Mouse (Mus musculus): ENCODE measurements around the gene Tmem86a. TPM values are rescaled to one million over a fixed set of nuclear protein-coding genes. Genes with fewer than 3 reads are reported as not detected.

The Tmem86a gene
- polyA plus RNA-seq, 1 experiment from 2014 or later = 15.2 TPM

DNA sequence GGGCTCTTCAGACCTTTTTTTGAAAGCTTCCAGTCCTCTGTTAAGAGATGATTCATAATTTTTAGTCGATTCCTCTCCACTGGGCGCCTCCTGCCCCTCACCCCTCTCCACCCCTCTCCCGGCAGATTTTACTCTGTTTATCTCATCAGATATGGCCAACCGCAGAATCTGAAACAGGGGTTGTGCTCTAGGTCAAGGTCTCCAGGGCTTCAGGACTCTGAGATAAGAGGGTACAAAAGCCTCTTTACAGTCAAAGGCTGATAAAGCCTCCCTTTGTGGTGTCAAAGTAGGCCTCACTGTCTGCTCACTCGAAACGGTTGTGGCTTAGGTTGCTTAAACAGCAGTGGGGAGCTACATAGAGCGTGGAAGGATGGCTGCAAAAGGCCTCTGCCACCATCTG, 8.9 kb downstream of the Tmem86a start:
- no peak overlapping the region for H3K27ac ChIP-seq
- WGBS = 82% methylated on average over 7 of the region's 7 CpGs

DNA sequence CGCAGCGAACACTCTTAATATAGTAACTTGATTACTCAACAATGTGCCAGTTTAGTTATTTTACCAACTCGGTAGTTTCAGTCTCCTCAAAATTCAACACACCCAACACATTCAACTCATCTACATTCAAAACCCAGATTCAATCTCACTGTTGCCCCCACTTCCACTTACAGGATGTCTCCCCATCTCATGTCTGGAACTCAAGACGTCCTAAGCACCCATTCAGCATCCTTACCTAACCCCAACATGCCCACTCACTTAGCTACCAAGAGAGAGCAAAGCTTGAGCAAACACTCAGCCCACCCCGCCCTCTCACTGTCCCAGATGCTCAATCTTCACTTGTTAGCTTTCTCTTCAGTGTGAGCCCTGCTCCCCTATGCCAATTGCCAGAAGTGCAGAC, 11.2 kb downstream of the Tmem86a start:
- 80% methylated on average over 5 of the region's 5 CpGs for WGBS
- no peak overlapping the region for H3K9ac ChIP-seq
- H3K4me3 ChIP-seq (replicated peaks) = no peak overlapping the region
- H3K4me2 ChIP-seq = no peak overlapping the region
- no peaks in the 10 kb centered on the region for H3K9me3 ChIP-seq
- H3K27ac ChIP-seq = no peak overlapping the region
- ATAC-seq (ENCODE audit: low FRiP score) = no peak
- no peaks in the 10 kb centered on the region for H3K4me1 ChIP-seq
- H3K27me3 ChIP-seq = no peaks in the 10 kb centered on the region
- H3K36me3 ChIP-seq (replicated peaks) = no peaks in the 10 kb centered on the region

More for the DNA sequence above, 8.9 kb downstream of the Tmem86a start:
- H3K9me3 ChIP-seq = no peaks in the 10 kb centered on the region
- no peak overlapping the region for H3K4me2 ChIP-seq
- H3K27me3 ChIP-seq = no peaks in the 10 kb centered on the region
- no peaks in the 10 kb centered on the region for H3K4me1 ChIP-seq
- H3K9ac ChIP-seq = no peak overlapping the region
- no peak for ATAC-seq (ENCODE audit: low FRiP score)
- H3K36me3 ChIP-seq (replicated peaks) = no peaks in the 10 kb centered on the region
- no peak overlapping the region for H3K4me3 ChIP-seq (replicated peaks)

DNA sequence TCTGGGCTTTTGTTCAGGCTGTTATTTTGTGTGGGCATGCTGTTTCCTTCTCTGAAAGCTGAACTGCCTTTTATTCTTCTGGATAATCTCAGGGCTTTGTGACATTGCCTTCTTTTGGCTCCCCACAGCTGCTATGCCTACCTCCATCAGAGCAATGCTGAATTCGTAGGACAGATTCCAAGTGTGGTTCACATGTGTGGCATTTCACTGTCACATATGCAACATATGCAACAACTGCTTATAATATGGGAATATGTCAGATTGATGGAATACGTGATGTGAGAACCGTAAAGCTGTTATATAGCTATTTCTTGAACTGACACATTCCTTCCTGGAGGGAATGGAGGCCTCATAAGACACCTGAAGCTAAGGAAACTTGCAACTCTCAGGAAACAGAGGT, 16.5 kb downstream of the Tmem86a start:
- no peak overlapping the region for H3K4me2 ChIP-seq
- H3K27me3 ChIP-seq = no peaks in the 10 kb centered on the region
- H3K9ac ChIP-seq = no peak overlapping the region
- WGBS = 77% methylated on average over 3 of the region's 3 CpGs
- no peak overlapping the region for H3K4me3 ChIP-seq (replicated peaks)
- ATAC-seq (ENCODE audit: low FRiP score) = no peak
- no peaks in the 10 kb centered on the region for H3K36me3 ChIP-seq (replicated peaks)
- H3K4me1 ChIP-seq = no peaks in the 10 kb centered on the region
- no peaks in the 10 kb centered on the region for H3K9me3 ChIP-seq
- H3K27ac ChIP-seq = no peak overlapping the region

DNA sequence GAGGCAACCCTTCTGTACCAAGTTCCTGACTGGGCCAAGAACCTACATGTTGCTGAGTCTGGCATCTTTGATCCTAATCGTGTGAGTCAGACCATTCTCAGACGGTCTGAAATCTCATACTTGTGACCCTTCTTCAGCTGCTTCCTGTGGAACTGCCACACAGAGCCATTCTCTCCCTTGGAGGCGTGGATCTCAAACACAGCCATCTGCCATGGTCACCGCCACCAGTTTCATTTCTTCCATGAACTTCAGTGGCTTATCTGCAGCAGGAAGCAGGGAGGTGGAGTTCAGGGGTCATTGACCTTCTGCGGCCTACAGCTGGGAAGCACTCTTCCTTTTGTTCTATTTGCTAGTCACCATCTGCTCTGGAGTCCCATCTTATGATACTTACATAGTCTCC, 17.5 kb downstream of the Tmem86a start:
- H3K9me3 ChIP-seq = no peaks in the 10 kb centered on the region
- H3K4me2 ChIP-seq = no peak overlapping the region
- H3K9ac ChIP-seq = no peak overlapping the region
- no peaks in the 10 kb centered on the region for H3K27me3 ChIP-seq
- no peaks in the 10 kb centered on the region for H3K4me1 ChIP-seq
- no peaks in the 10 kb centered on the region for H3K36me3 ChIP-seq (replicated peaks)
- no peak overlapping the region for H3K27ac ChIP-seq
- WGBS = 85% methylated on average over 5 of the region's 5 CpGs
- H3K4me3 ChIP-seq (replicated peaks) = no peak overlapping the region
- ATAC-seq (ENCODE audit: low FRiP score) = no peak

DNA sequence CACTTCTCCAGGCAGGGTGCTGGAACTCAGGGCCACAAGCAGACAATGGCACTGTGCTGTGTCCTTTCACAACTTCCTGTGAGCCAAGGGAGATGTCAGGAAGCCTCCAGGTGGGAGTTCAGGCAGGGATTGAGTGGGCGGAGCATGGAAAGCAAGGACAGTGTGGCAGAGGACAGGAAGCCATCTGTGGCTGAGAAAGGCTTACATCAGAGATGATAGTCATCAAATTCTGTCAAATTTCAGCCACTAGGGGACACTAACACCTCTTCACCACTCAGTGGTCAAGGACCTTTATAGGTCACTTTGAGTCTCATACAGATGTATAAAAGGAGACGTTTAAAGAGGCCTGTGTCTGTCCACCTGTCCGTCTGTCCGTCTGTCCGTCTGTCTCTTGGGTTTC, 22.1 kb downstream of the Tmem86a start:
- no peak for ATAC-seq (ENCODE audit: low FRiP score)
- no peaks in the 10 kb centered on the region for H3K9me3 ChIP-seq
- no peaks in the 10 kb centered on the region for H3K36me3 ChIP-seq (replicated peaks)
- H3K4me3 ChIP-seq (replicated peaks) = no peak overlapping the region
- no peaks in the 10 kb centered on the region for H3K4me1 ChIP-seq
- H3K27ac ChIP-seq = no peak overlapping the region
- no peaks in the 10 kb centered on the region for H3K27me3 ChIP-seq
- no peak overlapping the region for H3K4me2 ChIP-seq
- no peak overlapping the region for H3K9ac ChIP-seq
- 76% methylated on average over 5 of the region's 5 CpGs for WGBS

DNA sequence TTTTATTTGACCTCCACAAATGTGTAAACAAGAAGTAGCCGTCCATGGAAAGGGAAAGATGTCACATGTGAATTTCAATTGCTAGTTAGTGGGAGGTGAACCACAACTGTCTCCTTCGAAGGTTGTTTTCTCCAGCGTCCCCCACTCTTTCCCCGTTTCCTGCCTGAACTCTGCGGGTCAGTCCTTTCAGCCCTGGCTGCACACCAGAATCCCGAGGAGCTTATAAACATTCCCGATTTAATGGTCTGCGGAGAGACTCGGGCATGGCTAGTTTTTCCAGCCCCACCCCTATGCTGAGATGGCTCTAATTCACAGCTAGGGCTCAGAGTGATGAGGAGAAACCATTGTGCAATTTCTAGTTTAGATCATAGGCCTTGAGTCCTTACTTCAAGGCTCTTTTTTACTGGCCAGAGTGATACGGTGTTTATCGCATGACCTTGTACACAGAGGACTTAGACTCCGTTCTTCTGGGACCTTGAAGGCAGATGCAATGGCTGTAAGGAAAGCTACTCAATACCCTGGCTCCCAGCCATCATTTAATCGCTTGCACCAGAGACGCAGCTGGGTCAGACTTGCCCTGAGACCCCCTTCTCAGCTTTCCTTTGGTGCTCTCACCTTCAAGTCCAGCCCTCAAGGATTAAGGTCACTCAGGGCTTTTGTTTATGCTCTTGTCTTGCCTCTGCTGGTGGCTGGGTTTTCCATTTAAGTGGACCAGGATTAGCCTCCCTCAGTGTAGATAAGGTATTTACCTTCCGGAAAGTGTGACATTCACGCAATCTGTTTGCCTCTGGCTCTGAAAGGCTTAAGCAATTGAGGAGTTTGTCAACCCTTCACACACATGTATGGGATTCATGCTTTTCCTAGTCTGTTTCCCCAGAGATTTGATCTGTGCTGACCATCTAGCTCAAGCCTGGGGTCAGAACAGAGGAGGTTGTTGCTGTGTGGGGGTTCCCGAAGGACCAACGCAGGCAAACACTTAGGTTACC, 23.4 kb downstream of the Tmem86a start:
- Histone ChIP-seq H3K27me3 (no peaks in the 10 kb centered on the region), H3K4me2 (no peak overlapping the region), H3K27ac (no peak overlapping the region), H3K4me1 (no peaks in the 10 kb centered on the region), H3K9ac (no peak overlapping the region), H3K4me3 (replicated peaks) (no peak overlapping the region), H3K36me3 (replicated peaks) (no peaks in the 10 kb centered on the region), H3K9me3 (no peaks in the 10 kb centered on the region)
- no peak for ATAC-seq (ENCODE audit: low FRiP score)
- 58% methylated on average over 18 of the region's 18 CpGs for WGBS

DNA sequence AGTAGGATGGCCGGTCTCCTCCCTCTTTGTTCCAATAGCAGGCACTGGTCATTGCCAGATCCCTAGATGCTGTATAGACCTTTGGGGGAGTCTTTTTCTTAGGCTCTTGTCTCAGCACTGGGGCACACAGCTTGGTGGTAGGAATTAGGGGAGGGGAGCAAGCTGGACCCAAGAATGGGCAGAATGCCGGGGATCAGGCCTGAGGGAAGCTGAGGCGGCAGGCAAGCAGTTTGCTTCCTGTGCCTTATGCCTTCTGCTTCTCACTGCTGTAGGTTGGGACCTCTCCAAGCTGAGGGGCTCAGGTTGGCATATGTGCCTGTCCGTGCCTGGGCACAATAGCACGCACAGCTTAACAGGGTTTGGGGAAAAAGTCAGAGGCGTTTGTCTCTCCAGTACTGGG, 25.8 kb downstream of the Tmem86a start:
- Histone ChIP-seq H3K36me3 (replicated peaks) (no peaks in the 10 kb centered on the region), H3K4me2 (no peak overlapping the region), H3K27me3 (no peaks in the 10 kb centered on the region), H3K9me3 (no peaks in the 10 kb centered on the region), H3K27ac (no peak overlapping the region), H3K4me1 (no peaks in the 10 kb centered on the region), H3K9ac (no peak overlapping the region), H3K4me3 (replicated peaks) (no peak overlapping the region)
- ATAC-seq (ENCODE audit: low FRiP score) = no peak
- 90% methylated on average over 6 of the region's 6 CpGs for WGBS

DNA sequence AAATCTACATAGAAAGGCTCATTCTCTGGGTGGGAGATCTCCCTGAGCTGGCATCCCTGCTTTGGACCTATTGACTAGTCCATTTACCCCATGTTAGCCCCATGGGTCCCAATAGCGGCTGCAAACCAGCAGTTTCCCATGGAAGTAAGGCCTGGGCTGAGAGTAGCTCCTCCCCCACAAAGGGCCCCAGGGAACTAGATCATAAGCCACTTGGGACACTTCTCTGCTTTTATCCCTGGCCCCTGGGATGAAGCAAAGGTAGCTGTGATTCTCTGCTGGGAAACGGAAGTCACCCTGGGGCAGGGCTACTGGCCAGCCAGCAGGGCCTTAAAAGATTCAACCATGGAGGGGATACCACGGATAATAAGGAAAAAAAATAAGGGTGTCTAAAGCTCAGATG, 26.3 kb downstream of the Tmem86a start:
- Histone ChIP-seq H3K27me3 (no peaks in the 10 kb centered on the region), H3K27ac (no peak overlapping the region), H3K9ac (no peak overlapping the region), H3K4me3 (replicated peaks) (no peak overlapping the region), H3K36me3 (replicated peaks) (no peaks in the 10 kb centered on the region), H3K4me2 (no peak overlapping the region), H3K4me1 (no peaks in the 10 kb centered on the region), H3K9me3 (no peaks in the 10 kb centered on the region)
- ATAC-seq (ENCODE audit: low FRiP score) = no peak
- 74% methylated on average over 3 of the region's 3 CpGs for WGBS

DNA sequence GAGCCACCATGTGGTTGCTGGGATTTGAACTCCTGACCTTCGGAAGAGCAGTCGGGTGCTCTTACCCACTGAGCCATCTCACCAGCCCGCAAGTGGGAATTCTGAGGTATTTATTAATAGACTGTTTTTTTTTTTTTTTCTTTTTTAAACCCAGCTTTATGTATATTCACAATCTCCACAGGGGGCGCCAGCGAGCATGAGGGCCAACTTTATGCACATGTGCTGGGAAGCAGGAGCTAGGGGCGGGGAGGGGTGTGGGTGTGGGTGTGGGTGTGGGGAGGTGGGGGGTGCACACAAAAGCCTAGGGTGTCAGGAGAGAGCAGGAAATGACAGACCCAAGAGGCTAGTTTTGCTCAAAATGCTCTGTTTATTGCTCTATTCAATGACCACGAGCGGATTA, 27.1 kb downstream of the Tmem86a start:
- 72% methylated on average over 8 of the region's 8 CpGs for WGBS
- H3K4me2 ChIP-seq = no peak overlapping the region
- H3K4me1 ChIP-seq = no peaks in the 10 kb centered on the region
- no peak overlapping the region for H3K4me3 ChIP-seq (replicated peaks)
- H3K27ac ChIP-seq = no peak overlapping the region
- no peak overlapping the region for H3K9ac ChIP-seq
- no peaks in the 10 kb centered on the region for H3K9me3 ChIP-seq
- no peaks in the 10 kb centered on the region for H3K36me3 ChIP-seq (replicated peaks)
- ATAC-seq (ENCODE audit: low FRiP score) = no peak
- H3K27me3 ChIP-seq = no peaks in the 10 kb centered on the region

DNA sequence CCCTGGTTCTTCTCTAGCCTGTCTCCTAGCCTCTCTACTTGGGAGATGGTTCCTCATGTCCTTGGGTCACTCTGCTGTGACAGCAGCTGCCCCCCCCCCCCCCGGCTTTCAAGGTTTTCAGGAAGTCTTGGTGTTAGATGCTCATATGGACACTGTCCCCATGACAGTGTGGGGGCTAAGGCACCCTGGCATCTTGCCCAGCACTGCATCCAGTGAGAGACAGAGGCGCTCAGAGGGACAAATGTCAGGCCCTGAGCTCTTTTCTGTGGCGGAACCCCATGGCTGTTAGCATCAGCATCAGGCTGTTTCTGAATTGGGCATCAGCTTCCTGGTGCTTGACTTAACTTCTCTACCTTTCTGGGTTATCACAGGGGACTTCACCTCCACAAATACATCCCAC, 30.5 kb downstream of the Tmem86a start:
- no peak overlapping the region for H3K4me3 ChIP-seq (replicated peaks)
- WGBS = 71% methylated on average over 3 of the region's 3 CpGs
- H3K9ac ChIP-seq = no peak overlapping the region
- H3K27me3 ChIP-seq = no peaks in the 10 kb centered on the region
- H3K36me3 ChIP-seq (replicated peaks) = no peaks in the 10 kb centered on the region
- no peak for ATAC-seq (ENCODE audit: low FRiP score)
- H3K4me2 ChIP-seq = no peak overlapping the region
- no peak overlapping the region for H3K27ac ChIP-seq
- no peaks in the 10 kb centered on the region for H3K9me3 ChIP-seq
- no peaks in the 10 kb centered on the region for H3K4me1 ChIP-seq

DNA sequence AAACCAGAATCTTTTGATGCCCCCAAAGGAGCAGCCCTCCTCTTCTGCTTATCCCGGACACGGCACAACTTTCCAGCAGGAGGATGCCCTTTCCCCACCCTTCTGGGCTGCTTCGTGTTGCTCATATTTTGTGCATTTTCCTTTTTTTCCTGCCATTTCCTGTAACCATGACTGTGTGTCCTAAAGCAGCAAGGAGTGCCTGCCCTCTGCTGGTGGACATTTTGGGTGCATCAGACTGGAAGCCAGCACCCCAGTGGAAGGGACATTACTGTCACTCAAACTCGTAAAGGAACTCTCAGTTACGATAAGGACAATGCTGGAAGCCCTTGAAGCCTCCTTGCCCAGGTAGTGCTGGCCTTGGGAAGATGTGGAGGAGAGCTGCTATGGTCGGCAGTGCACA, 30.9 kb downstream of the Tmem86a start:
- H3K4me3 ChIP-seq (replicated peaks) = no peak overlapping the region
- WGBS = 52% methylated on average over 6 of the region's 6 CpGs
- no peak for ATAC-seq (ENCODE audit: low FRiP score)
- H3K27me3 ChIP-seq = no peaks in the 10 kb centered on the region
- no peaks in the 10 kb centered on the region for H3K4me1 ChIP-seq
- no peak overlapping the region for H3K9ac ChIP-seq
- no peaks in the 10 kb centered on the region for H3K36me3 ChIP-seq (replicated peaks)
- no peak overlapping the region for H3K27ac ChIP-seq
- no peaks in the 10 kb centered on the region for H3K9me3 ChIP-seq
- H3K4me2 ChIP-seq = no peak overlapping the region

DNA sequence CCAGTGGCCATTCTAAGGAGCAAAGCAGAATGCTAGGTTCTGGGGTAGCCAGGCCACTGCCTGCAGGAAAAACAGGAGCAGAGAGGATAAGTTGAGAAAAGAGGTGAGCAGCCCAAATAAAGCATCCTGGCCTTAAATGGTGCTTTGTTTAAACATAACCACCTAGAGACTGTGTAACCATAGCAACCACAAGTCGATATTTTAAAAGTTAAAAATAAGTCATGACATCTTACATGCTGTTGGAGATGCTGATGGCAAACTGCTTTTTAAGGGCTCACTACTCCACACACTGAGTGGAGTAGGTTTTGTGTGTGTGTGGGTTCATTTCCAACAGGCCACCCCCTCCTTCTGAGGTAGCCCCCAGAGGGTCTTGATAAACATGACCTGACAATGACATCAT, 34.7 kb downstream of the Tmem86a start:
- H3K36me3 ChIP-seq (replicated peaks) = 0 out of 2 replicates have a peak, but pooled peaks cover 6% of the 10 kb centered on the region
- ATAC-seq (ENCODE audit: low FRiP score) = no peak
- WGBS = 86% methylated on average over 1 of the region's 1 CpGs
- H3K9me3 ChIP-seq = no peaks in the 10 kb centered on the region
- H3K4me2 ChIP-seq = no peak overlapping the region
- no peak overlapping the region for H3K9ac ChIP-seq
- H3K27ac ChIP-seq = no peak overlapping the region
- H3K4me1 ChIP-seq = no peaks in the 10 kb centered on the region
- H3K27me3 ChIP-seq = no peaks in the 10 kb centered on the region
- H3K4me3 ChIP-seq (replicated peaks) = no peak overlapping the region

DNA sequence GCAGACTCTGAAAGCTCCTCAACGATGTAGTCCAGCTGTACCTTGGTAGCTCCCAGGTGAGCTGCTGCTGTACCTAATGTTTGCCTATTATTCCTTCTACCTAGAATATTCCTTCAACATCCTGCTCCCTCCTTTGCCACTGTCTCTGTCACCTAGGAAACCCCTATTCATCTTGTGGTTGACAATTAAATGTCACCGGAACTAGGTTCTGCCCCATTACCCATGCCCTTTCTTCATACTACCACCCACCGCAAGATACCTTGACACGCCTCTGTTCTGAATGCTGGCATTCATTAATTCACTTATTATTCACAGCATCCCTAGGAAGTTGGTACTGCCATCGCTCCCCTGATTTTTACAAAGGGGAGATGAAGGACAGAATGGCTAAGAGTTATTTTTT, 43.5 kb downstream of the Tmem86a start:
- Histone ChIP-seq H3K4me1 (no peaks in the 10 kb centered on the region), H3K27me3 (no peaks in the 10 kb centered on the region), H3K4me3 (replicated peaks) (no peak overlapping the region), H3K9ac (no peak overlapping the region), H3K9me3 (no peaks in the 10 kb centered on the region), H3K36me3 (replicated peaks) (no peaks in the 10 kb centered on the region), H3K4me2 (no peak overlapping the region), H3K27ac (no peak overlapping the region)
- ATAC-seq (ENCODE audit: low FRiP score) = no peak
- WGBS = 81% methylated on average over 5 of the region's 5 CpGs
